Comparison of ENCODE assay signal across 8 mouse cellular contexts in the genomic region with DNA sequence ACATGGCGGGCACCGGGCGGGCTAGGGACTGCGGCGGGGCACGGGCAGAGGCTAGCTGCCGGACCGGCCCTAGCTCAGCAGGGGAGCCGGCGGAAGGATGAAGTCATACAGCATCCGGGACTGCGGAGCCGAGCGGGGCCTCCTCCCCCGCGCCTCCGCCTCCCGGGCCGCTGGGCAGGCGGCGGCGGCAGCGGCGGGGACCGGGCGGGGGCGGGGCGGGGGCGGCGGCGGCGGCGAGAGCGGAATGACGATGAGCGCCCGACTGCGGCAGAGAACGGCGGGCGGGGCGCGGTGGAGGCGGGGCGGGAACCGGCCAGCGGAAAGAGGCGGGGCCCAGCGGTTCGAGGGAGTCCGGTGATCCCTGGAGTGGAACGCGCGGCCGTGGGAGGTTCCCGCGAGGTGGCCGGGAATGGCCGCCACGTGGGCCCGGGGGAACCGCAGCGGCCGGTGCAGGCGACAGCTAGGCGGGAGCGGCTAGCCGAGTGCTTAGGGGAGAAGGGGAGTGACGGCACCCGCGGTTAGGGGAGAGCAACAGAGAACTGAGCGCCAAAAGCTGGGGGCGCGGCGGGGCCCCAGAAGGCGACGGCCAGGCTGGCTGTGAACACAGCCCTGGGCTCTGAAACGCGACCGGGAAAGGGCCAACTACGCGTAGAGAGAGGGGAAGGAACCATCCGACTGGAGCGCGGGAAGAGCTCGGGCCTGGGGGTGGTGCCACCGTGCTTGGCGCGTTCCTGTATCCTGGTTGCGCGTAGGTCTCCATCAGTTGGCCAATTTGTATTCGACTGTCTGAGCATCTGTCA. TPM values are rescaled to one million over a fixed set of nuclear protein-coding genes. Genes with fewer than 3 reads are reported as not detected.
DNase-seq lines count a peak whose midpoint lies in the region; ATAC-seq and TF ChIP-seq lines count a peak whose summit lies in the region.

Gene Camk2n2 (minus strand): TSS at position 97 of the 800 bp plus-strand sequence.

- dilution Hi-C loops in CH12.LX (cut with MboI; ENCODE audit: extremely low pct_ligation_motif_present, extremely low pct_unique_long_range_greater_than_20kb, low sequenced_read_pairs) = no loop called here

- peaks cover 2 to 42% of the 10 kb centered on the region in 2 experiments for H3K36me3 ChIP-seq in CH12.LX (replicated peaks in 1 of 2; ENCODE audit: control insufficient read depth in 1 of 2, insufficient read depth in 1 of 2, low read length in 1 of 2)
- H3K36me3 ChIP-seq in embryonic facial prominence, embryonic 13.5 days = peaks cover 7% of the 10 kb centered on the region; the same call in 1 of the 2 replicates
- H3K36me3 ChIP-seq in heart, embryonic 12.5 days = no peaks in the 10 kb centered on the region; the same call in 1 of the 2 replicates
- no peaks in the 10 kb centered on the region for H3K36me3 ChIP-seq in kidney, embryonic 14.5 days (ENCODE audit: control insufficient read depth, insufficient read depth, low read length)
- H3K36me3 ChIP-seq in liver, embryonic 14.5 days (replicated peaks; ENCODE audit: control insufficient read depth, insufficient read depth, low read depth) = no peaks in the 10 kb centered on the region
- H3K36me3 ChIP-seq in neural tube, embryonic 11.5 days (ENCODE audit: control insufficient read depth, insufficient read depth, low read length) = no peaks in the 10 kb centered on the region
- no peaks in the 10 kb centered on the region for H3K36me3 ChIP-seq in thymus, adult 2 months (ENCODE audit: control insufficient read depth, insufficient read depth, low read length)

- H3K4me1 ChIP-seq in CH12.LX (ENCODE audit: control insufficient read depth in 1 of 2, insufficient read depth in 2 of 2) = peaks cover 4 to 27% of the 10 kb centered on the region in 2 experiments; a peak in 3 of 4 replicates
- peaks cover 34% of the 10 kb centered on the region for H3K4me1 ChIP-seq in embryonic facial prominence, embryonic 13.5 days
- H3K4me1 ChIP-seq in heart, embryonic 12.5 days (replicated peaks) = peaks cover 29% of the 10 kb centered on the region
- peaks cover 15% of the 10 kb centered on the region for H3K4me1 ChIP-seq in kidney, embryonic 14.5 days (ENCODE audit: control insufficient read depth, insufficient read depth, low read length)
- peaks cover 0 to 4% of the 10 kb centered on the region in 2 experiments; a peak in 2 of 4 replicates for H3K4me1 ChIP-seq in liver, embryonic 14.5 days (replicated peaks; ENCODE audit: control insufficient read depth in 2 of 2, insufficient read depth in 2 of 2, low read length in 1 of 2)
- H3K4me1 ChIP-seq in neural tube, embryonic 11.5 days (ENCODE audit: control insufficient read depth, insufficient read depth, low read length) = peaks cover 11% of the 10 kb centered on the region
- peaks cover 24% of the 10 kb centered on the region for H3K4me1 ChIP-seq in thymus, adult 2 months (replicated peaks; ENCODE audit: control insufficient read depth, insufficient read depth, low read length)

- peak; percentile 54 for ATAC-seq in embryonic facial prominence, embryonic 13.5 days (ENCODE audit: insufficient number of reproducible peaks, insufficient read depth, low FRiP score, low TSS enrichment, low read depth)
- peak; percentile 58 for ATAC-seq in heart, embryonic 12.5 days (ENCODE audit: insufficient number of reproducible peaks, low FRiP score)
- peak; percentile 63 for ATAC-seq in kidney, embryonic 14.5 days (ENCODE audit: low FRiP score, low TSS enrichment)
- peak; percentile 74 for ATAC-seq in liver, embryonic 14.5 days (ENCODE audit: insufficient read depth)
- peak; percentile 54 for ATAC-seq in neural tube, embryonic 11.5 days (ENCODE audit: insufficient read depth, low FRiP score, low TSS enrichment)

- no peaks in the 10 kb centered on the region for H3K27me3 ChIP-seq in CH12.LX (replicated peaks)
- H3K27me3 ChIP-seq in embryonic facial prominence, embryonic 13.5 days = peaks cover 46% of the 10 kb centered on the region
- H3K27me3 ChIP-seq in heart, embryonic 12.5 days (replicated peaks) = peaks cover 53% of the 10 kb centered on the region
- H3K27me3 ChIP-seq in kidney, embryonic 14.5 days (ENCODE audit: control insufficient read depth, insufficient read depth, low read length) = peaks cover 29% of the 10 kb centered on the region
- peaks cover 53% of the 10 kb centered on the region for H3K27me3 ChIP-seq in liver, embryonic 14.5 days (ENCODE audit: control insufficient read depth, insufficient read depth, low read length)
- no peaks in the 10 kb centered on the region for H3K27me3 ChIP-seq in neural tube, embryonic 11.5 days (ENCODE audit: control insufficient read depth, insufficient read depth, low read length)
- H3K27me3 ChIP-seq in thymus, adult 2 months (ENCODE audit: control insufficient read depth, insufficient read depth, low read length) = peaks cover 11% of the 10 kb centered on the region; the same call in 1 of the 2 replicates

- in situ Hi-C loops in CH12.LX (cut with MboI; ENCODE audit: low pct_ligation_motif_present, low pct_unique_long_range_greater_than_20kb, low sequenced_read_pairs) = no loop called here

- no peak for TF ChIP-seq RAD21 in CH12.LX (IDR thresholded peaks at IDR 0.05; ENCODE audit: low read depth, low read length)

- H3K9ac ChIP-seq in CH12.LX (ENCODE audit: insufficient read depth, low read depth) = peak within 1 kb of the TSS; percentile 72
- H3K9ac ChIP-seq in embryonic facial prominence, embryonic 13.5 days = peak within 1 kb of the TSS; percentile 73
- H3K9ac ChIP-seq in heart, embryonic 12.5 days = peak within 1 kb of the TSS; percentile 75
- peak within 1 kb of the TSS; percentile 73 for H3K9ac ChIP-seq in kidney, embryonic 14.5 days (ENCODE audit: low read depth, low read length)
- H3K9ac ChIP-seq in liver, embryonic 14.5 days (replicated peaks) = peak within 1 kb of the TSS; percentile 34
- H3K9ac ChIP-seq in neural tube, embryonic 11.5 days (ENCODE audit: low read length) = peak within 1 kb of the TSS; percentile 70

- peak within 1 kb of the TSS; percentile 72 for H3K4me2 ChIP-seq in CH12.LX (ENCODE audit: insufficient read depth, low read depth, poor library complexity, severe bottlenecking)
- H3K4me2 ChIP-seq in embryonic facial prominence, embryonic 13.5 days = peak within 1 kb of the TSS; percentile 99
- peak within 1 kb of the TSS; percentile 97 for H3K4me2 ChIP-seq in heart, embryonic 12.5 days
- H3K4me2 ChIP-seq in kidney, embryonic 14.5 days (replicated peaks; ENCODE audit: low read depth, low read length) = peak within 1 kb of the TSS; percentile 81
- H3K4me2 ChIP-seq in liver, embryonic 14.5 days (ENCODE audit: low read depth) = peak within 1 kb of the TSS; percentile 92
- peak within 1 kb of the TSS; percentile 99 for H3K4me2 ChIP-seq in neural tube, embryonic 11.5 days (ENCODE audit: low read depth)

- TF ChIP-seq EP300 in CH12.LX (IDR thresholded peaks at IDR 0.05; ENCODE audit: low read length) = no peak; the same call in 1 of the 2 replicates
- TF ChIP-seq EP300 in liver, embryonic 14.5 days (IDR thresholded peaks at IDR 0.05; ENCODE audit: low read depth) = no peak

- H3K79me2 ChIP-seq in CH12.LX (replicated peaks; ENCODE audit: control insufficient read depth, extremely low read depth, insufficient read depth, poor library complexity, severe bottlenecking) = no peaks in the 10 kb centered on the region

- TF ChIP-seq POLR2A in CH12.LX (IDR thresholded peaks at IDR 0.05; ENCODE audit: low read depth, low read length) = peak; percentile 57
- TF ChIP-seq POLR2A in thymus, adult 2 months (IDR thresholded peaks at IDR 0.05; ENCODE audit: control insufficient read depth, extremely low read depth, insufficient read depth, low read length, poor library complexity) = no peak

- TF ChIP-seq CTCF in CH12.LX (conservative IDR thresholded peaks at IDR 0.05 in 1 of 2, IDR thresholded peaks at IDR 0.05 in 1 of 2; ENCODE audit: low read depth in 2 of 2, low read length in 2 of 2) = no peak
- TF ChIP-seq CTCF in liver, embryonic 14.5 days (IDR thresholded peaks at IDR 0.05; ENCODE audit: low read depth) = no peak
- TF ChIP-seq CTCF in thymus, adult 2 months (IDR thresholded peaks at IDR 0.05; ENCODE audit: borderline replicate concordance, control insufficient read depth, extremely low read depth, insufficient read depth, low read length, poor library complexity) = no peak

- DNase-seq in CH12.LX (ENCODE audit: extremely low read depth) = peak; percentile 69
- DNase-seq in adrenal gland, postnatal 36 days = peak; percentile 88 to 89
- DNase-seq in liver, embryonic 14.5 days (ENCODE audit: low read depth in 3 of 3, low spot score in 3 of 3) = peak in 1 of 3 experiments; percentile 12
- DNase-seq in neural tube, embryonic 11.5 days (ENCODE audit: low spot score) = peak; percentile 66
- peak; percentile 35 for DNase-seq in thymus, adult 2 months

- under 1% methylated on average over 63 of the region's 92 CpGs for WGBS in embryonic facial prominence, embryonic 13.5 days
- under 1% methylated on average over 73 of the region's 92 CpGs for WGBS in heart, embryonic 12.5 days
- under 1% methylated on average over 79 of the region's 92 CpGs for WGBS in kidney, embryonic 14.5 days
- under 1% methylated on average over 91 of the region's 92 CpGs for WGBS in liver, embryonic 14.5 days (ENCODE audit: insufficient replicate concordance)
- under 1% methylated on average over 77 of the region's 92 CpGs for WGBS in neural tube, embryonic 11.5 days
- under 1% methylated on average over 91 of the region's 92 CpGs for WGBS in thymus, adult 2 months

- peak within 1 kb of the TSS; percentile 62 to 85 (median 80) for H3K4me3 ChIP-seq in CH12.LX (replicated peaks in 1 of 3; ENCODE audit: low read depth in 2 of 3, low read length in 2 of 3, poor library complexity in 1 of 3)
- peak within 1 kb of the TSS; percentile 70 for H3K4me3 ChIP-seq in embryonic facial prominence, embryonic 13.5 days
- peak within 1 kb of the TSS; percentile 70 for H3K4me3 ChIP-seq in heart, embryonic 12.5 days
- H3K4me3 ChIP-seq in kidney, embryonic 14.5 days (ENCODE audit: low read length) = peak within 1 kb of the TSS; percentile 49
- H3K4me3 ChIP-seq in liver, embryonic 14.5 days (ENCODE audit: insufficient read depth in 1 of 2, low read depth in 2 of 2, low read length in 2 of 2) = peak within 1 kb of the TSS; percentile 65 to 66
- peak within 1 kb of the TSS; percentile 77 for H3K4me3 ChIP-seq in neural tube, embryonic 11.5 days (ENCODE audit: low read depth, low read length)
- peak within 1 kb of the TSS; percentile 68 for H3K4me3 ChIP-seq in thymus, adult 2 months (ENCODE audit: control insufficient read depth, insufficient read depth, low read length)

- H3K9me3 ChIP-seq in CH12.LX (replicated peaks; ENCODE audit: low read length) = peaks cover 17% of the 10 kb centered on the region
- H3K9me3 ChIP-seq in embryonic facial prominence, embryonic 13.5 days = no peaks in the 10 kb centered on the region
- H3K9me3 ChIP-seq in heart, embryonic 12.5 days (replicated peaks) = no peaks in the 10 kb centered on the region
- H3K9me3 ChIP-seq in kidney, embryonic 14.5 days (ENCODE audit: control insufficient read depth, low read length) = no peaks in the 10 kb centered on the region
- H3K9me3 ChIP-seq in liver, embryonic 14.5 days (ENCODE audit: control insufficient read depth, low read length) = no peaks in the 10 kb centered on the region
- no peaks in the 10 kb centered on the region for H3K9me3 ChIP-seq in neural tube, embryonic 11.5 days (ENCODE audit: control insufficient read depth, low read length)

- peak within 1 kb of the TSS; percentile 85 for H3K27ac ChIP-seq in CH12.LX (ENCODE audit: insufficient read depth, low read depth)
- H3K27ac ChIP-seq in embryonic facial prominence, embryonic 13.5 days = peak within 1 kb of the TSS; percentile 39
- H3K27ac ChIP-seq in heart, embryonic 12.5 days (ENCODE audit: poor library complexity, severe bottlenecking) = no peak within 1 kb of the TSS; the same call in 1 of the 2 replicates
- peak within 1 kb of the TSS; percentile 34 for H3K27ac ChIP-seq in kidney, embryonic 14.5 days (ENCODE audit: low read depth, low read length)
- no peak within 1 kb of the TSS for H3K27ac ChIP-seq in liver, embryonic 14.5 days
- peak within 1 kb of the TSS; percentile 87 for H3K27ac ChIP-seq in neural tube, embryonic 11.5 days (ENCODE audit: low read depth, low read length)
- H3K27ac ChIP-seq in thymus, adult 2 months (ENCODE audit: control insufficient read depth, insufficient read depth, low read length) = no peak within 1 kb of the TSS

RNA-seq across cellular contexts. Expression of gene Camk2n2, which starts in this region (rescaled TPM):
- 2.0 and 2.3 TPM in 2 replicates for total RNA-seq in CH12.LX (2012; rRNA removed)
- 1.4 and 1.5 TPM in 2 replicates for total RNA-seq in CH12.LX (2014; rRNA removed)
- polyA plus RNA-seq in CH12.LX (2012; ENCODE audit: insufficient read length, low read depth) = 7.0 and 7.2 TPM in 2 replicates
- total RNA-seq in adrenal gland, postnatal 36 days (2021) = 100 to 1,000 TPM in 1 of 2 experiments, 10 to 100 TPM in 1; 25.3 to 128 TPM
- 1.3 and 1.5 TPM in 2 replicates for polyA plus RNA-seq in embryonic facial prominence, embryonic 13.5 days (2015; fragmentation: Nextera tagmentation; extraction: Ambion mirVana)
- 0.43 and 0.58 TPM in 2 replicates for polyA plus RNA-seq in heart, embryonic 12.5 days (2016; fragmentation: Nextera tagmentation; extraction: Ambion mirVana)
- 1.7 and 1.9 TPM in 2 replicates for polyA plus RNA-seq in kidney, embryonic 14.5 days (2014; fragmentation: Nextera tagmentation; extraction: Ambion mirVana)
- 0.32 and 0.38 TPM in 2 replicates for polyA plus RNA-seq in liver, embryonic 14.5 days (2012; rRNA removed)
- 0.19 and 0.32 TPM in 2 replicates for polyA plus RNA-seq in liver, embryonic 14.5 days (2014; fragmentation: Nextera tagmentation; extraction: Ambion mirVana)
- polyA plus RNA-seq in neural tube, embryonic 11.5 days (2014; fragmentation: Nextera tagmentation; extraction: Ambion mirVana) = 4.1 and 4.4 TPM in 2 replicates
- polyA plus RNA-seq in thymus, adult 2 months (2012; rRNA removed) = 3.5 TPM in 2 replicates

Comparison
In these comparisons a context has a peak if more than half of its experiments do, and no peak if none do; other contexts are left out.
1. RNA of gene Camk2n2 (total RNA-seq): 25.3 to 128 TPM in adrenal gland, postnatal 36 days; 1.4 to 2.3 TPM in CH12.LX; every median in the first group is over 4 times any median in the second.
2. Peak in ATAC-seq, H3K4me3 ChIP-seq, H3K9ac ChIP-seq and H3K4me2 ChIP-seq in heart, embryonic 12.5 days; RNA of the gene not detected or under 1 TPM.
3. Peak in ATAC-seq, H3K4me3 ChIP-seq, H3K9ac ChIP-seq and H3K4me2 ChIP-seq in liver, embryonic 14.5 days; RNA of the gene not detected or under 1 TPM.
4. H3K27ac ChIP-seq: peak in CH12.LX (single experiment), embryonic facial prominence, embryonic 13.5 days (single experiment), kidney, embryonic 14.5 days (single experiment) and neural tube, embryonic 11.5 days (single experiment); none in heart, embryonic 12.5 days (single experiment), liver, embryonic 14.5 days (single experiment) and thymus, adult 2 months (single experiment).
5. Peak in every context shown above with its lines, with median percentiles within 50 percentile points of each other: H3K4me2 ChIP-seq, H3K4me3 ChIP-seq, H3K9ac ChIP-seq and ATAC-seq.